Mouse (Mus musculus): Measurements from ENCODE around the gene Ube2k.

The Ube2k gene

DNA sequence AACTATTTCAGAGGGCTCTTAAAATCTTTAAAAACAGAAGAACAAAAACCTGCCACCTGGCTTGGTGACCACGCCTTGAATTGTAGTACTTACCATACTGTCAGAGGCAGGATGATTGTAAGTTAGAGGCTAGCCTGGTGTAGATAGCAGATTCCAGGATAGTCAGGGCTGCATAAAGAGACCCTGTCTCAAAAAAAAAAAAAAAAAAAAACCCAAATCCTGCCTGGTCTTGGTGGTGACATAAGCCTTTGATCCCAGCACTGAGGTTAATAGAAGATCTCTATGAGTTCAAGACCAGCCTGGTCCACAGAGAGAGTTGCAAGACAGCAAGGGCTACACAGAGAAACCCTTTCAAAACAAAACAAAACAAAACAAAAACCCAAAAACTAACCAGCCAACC, 6.5 kb downstream of the Ube2k start:
- Histone ChIP-seq H3K4me3 (replicated peaks; ENCODE audit: low read length) (no peak overlapping the region), H3K9me3 (ENCODE audit: low read length) (no peaks in the 10 kb centered on the region), H3K27me3 (ENCODE audit: insufficient read depth, low read length) (no peaks in the 10 kb centered on the region), H3K36me3 (ENCODE audit: insufficient read depth, low read length) (peaks cover 35% of the 10 kb centered on the region), H3K4me1 (replicated peaks; ENCODE audit: low read depth, low read length) (peaks cover 80% of the 10 kb centered on the region)
- no peak for TF ChIP-seq CTCF (conservative IDR thresholded peaks at IDR 0.05; ENCODE audit: low read length)
- TF ChIP-seq NANOG (IDR thresholded peaks at IDR 0.05; ENCODE audit: borderline replicate concordance, low read length) = no peak
- TF ChIP-seq POU5F1 (IDR thresholded peaks at IDR 0.05; ENCODE audit: borderline replicate concordance, low read length) = no peak

DNA sequence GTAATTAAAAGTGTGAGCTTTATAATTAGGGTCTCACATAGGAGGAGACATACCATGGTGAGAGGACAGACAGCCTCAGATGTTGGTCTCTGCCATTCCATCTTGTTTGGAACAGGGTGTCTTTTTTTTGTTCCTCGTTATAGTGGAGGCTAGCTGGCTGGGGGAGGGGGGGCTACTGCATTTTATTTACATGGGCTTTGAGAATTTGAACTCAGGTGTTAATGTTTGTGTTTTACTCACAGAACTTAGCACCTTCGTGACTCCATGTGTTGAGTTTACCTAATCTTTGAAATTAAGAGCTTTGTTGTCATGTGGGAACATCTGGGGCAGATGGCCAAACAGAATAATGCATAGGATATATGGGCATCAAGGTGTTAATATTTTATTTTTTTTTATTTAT, 7.6 kb downstream of the Ube2k start:
- no peak for TF ChIP-seq CTCF (conservative IDR thresholded peaks at IDR 0.05; ENCODE audit: low read length)
- TF ChIP-seq POU5F1 (IDR thresholded peaks at IDR 0.05; ENCODE audit: borderline replicate concordance, low read length) = no peak
- no peak for TF ChIP-seq NANOG (IDR thresholded peaks at IDR 0.05; ENCODE audit: borderline replicate concordance, low read length)
- peaks cover 78% of the 10 kb centered on the region for H3K4me1 ChIP-seq (replicated peaks; ENCODE audit: low read depth, low read length)
- peaks cover 34% of the 10 kb centered on the region for H3K36me3 ChIP-seq (ENCODE audit: insufficient read depth, low read length)
- H3K4me3 ChIP-seq (replicated peaks; ENCODE audit: low read length) = no peak overlapping the region
- H3K27me3 ChIP-seq (ENCODE audit: insufficient read depth, low read length) = no peaks in the 10 kb centered on the region
- no peaks in the 10 kb centered on the region for H3K9me3 ChIP-seq (ENCODE audit: low read length)

- TF ChIP-seq CTCF (conservative IDR thresholded peaks at IDR 0.05; ENCODE audit: low read length) = no peak
- TF ChIP-seq NANOG (IDR thresholded peaks at IDR 0.05; ENCODE audit: borderline replicate concordance, low read length) = no peak
- TF ChIP-seq POU5F1 (IDR thresholded peaks at IDR 0.05; ENCODE audit: borderline replicate concordance, low read length) = no peak
- Histone ChIP-seq H3K4me1 (replicated peaks; ENCODE audit: low read depth, low read length) (peaks cover 70% of the 10 kb centered on the region), H3K4me3 (replicated peaks; ENCODE audit: low read length) (no peak overlapping the region), H3K36me3 (ENCODE audit: insufficient read depth, low read length) (peaks cover 35% of the 10 kb centered on the region), H3K9me3 (ENCODE audit: low read length) (no peaks in the 10 kb centered on the region), H3K27me3 (ENCODE audit: insufficient read depth, low read length) (no peaks in the 10 kb centered on the region)
These were observed 12.6 kb downstream of the Ube2k start for GRCm38 (mm10) chr5:65549677-65550076.

DNA sequence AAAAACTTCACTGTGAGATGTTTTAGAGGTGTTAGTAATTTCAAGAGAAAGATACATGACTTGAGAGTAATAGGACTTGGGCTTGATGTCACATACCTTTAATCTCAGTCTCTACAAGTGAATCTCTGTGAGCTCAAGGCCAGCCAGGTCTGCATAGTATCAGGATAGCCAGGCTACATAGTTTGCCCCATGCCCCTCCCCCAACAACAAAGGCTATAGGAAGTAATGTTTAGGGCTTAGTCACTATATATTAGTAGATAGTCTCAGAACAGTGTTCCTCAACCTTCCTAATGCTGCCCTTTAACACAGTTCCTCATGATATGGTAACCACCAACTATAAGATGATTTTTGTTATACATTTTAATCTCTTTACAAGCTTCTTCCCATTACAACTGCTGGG, 20.1 kb downstream of the Ube2k start:
- H3K9me3 ChIP-seq (ENCODE audit: low read length) = no peaks in the 10 kb centered on the region
- no peak overlapping the region for H3K4me3 ChIP-seq (replicated peaks; ENCODE audit: low read length)
- H3K27me3 ChIP-seq (ENCODE audit: insufficient read depth, low read length) = no peaks in the 10 kb centered on the region
- TF ChIP-seq NANOG (IDR thresholded peaks at IDR 0.05; ENCODE audit: borderline replicate concordance, low read length) (no peak), CTCF (conservative IDR thresholded peaks at IDR 0.05; ENCODE audit: low read length) (no peak), POU5F1 (IDR thresholded peaks at IDR 0.05; ENCODE audit: borderline replicate concordance, low read length) (no peak)
- peaks cover 19% of the 10 kb centered on the region for H3K36me3 ChIP-seq (ENCODE audit: insufficient read depth, low read length)
- H3K4me1 ChIP-seq (replicated peaks; ENCODE audit: low read depth, low read length) = peaks cover 81% of the 10 kb centered on the region

GRCm38 (mm10) chr5:65561125-65561893, 24.3 kb downstream of the Ube2k start:
- Histone ChIP-seq H3K27me3 (ENCODE audit: insufficient read depth, low read length) (no peaks in the 10 kb centered on the region), H3K9me3 (ENCODE audit: low read length) (no peaks in the 10 kb centered on the region), H3K4me1 (replicated peaks; ENCODE audit: low read depth, low read length) (peaks cover 75% of the 10 kb centered on the region), H3K36me3 (ENCODE audit: insufficient read depth, low read length) (peaks cover 10% of the 10 kb centered on the region), H3K4me3 (replicated peaks; ENCODE audit: low read length) (peak overlapping the region; percentile 60)
- peak; percentile 37; the same call in 1 of the 2 replicates for TF ChIP-seq NANOG (IDR thresholded peaks at IDR 0.05; ENCODE audit: borderline replicate concordance, low read length)
- TF ChIP-seq CTCF (conservative IDR thresholded peaks at IDR 0.05; ENCODE audit: low read length) = no peak

DNA sequence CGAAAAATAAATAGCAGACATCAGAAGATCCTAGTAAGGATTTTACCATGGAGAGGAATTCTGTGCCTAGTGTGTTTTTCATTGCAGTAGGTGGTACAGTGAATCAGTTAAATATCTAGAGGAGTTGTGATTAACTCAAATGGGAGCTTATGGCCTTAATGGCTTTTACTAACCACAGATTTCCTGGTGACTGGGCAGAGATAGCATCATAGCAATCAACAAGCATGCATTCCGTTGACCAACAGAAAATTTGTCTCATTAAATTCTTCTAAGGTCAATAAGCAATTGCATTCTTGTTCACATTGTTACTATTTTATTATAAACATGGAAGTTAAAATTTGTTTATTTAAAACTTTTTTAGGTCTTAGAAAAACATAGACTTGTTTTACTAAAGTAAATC, 28.5 kb downstream of the Ube2k start:
- H3K4me3 ChIP-seq (replicated peaks; ENCODE audit: low read length) = no peak overlapping the region
- H3K4me1 ChIP-seq (replicated peaks; ENCODE audit: low read depth, low read length) = peaks cover 41% of the 10 kb centered on the region
- no peaks in the 10 kb centered on the region for H3K9me3 ChIP-seq (ENCODE audit: low read length)
- H3K27me3 ChIP-seq (ENCODE audit: insufficient read depth, low read length) = no peaks in the 10 kb centered on the region
- H3K36me3 ChIP-seq (ENCODE audit: insufficient read depth, low read length) = peaks cover 34% of the 10 kb centered on the region
- no peak for TF ChIP-seq NANOG (IDR thresholded peaks at IDR 0.05; ENCODE audit: borderline replicate concordance, low read length)
- no peak for TF ChIP-seq CTCF (conservative IDR thresholded peaks at IDR 0.05; ENCODE audit: low read length)
- no peak for TF ChIP-seq POU5F1 (IDR thresholded peaks at IDR 0.05; ENCODE audit: borderline replicate concordance, low read length)

- Histone ChIP-seq H3K9me3 (ENCODE audit: low read length) (no peaks in the 10 kb centered on the region), H3K4me1 (replicated peaks; ENCODE audit: low read depth, low read length) (peaks cover 20% of the 10 kb centered on the region; the same call in 1 of the 2 replicates), H3K36me3 (ENCODE audit: insufficient read depth, low read length) (peaks cover 67% of the 10 kb centered on the region), H3K4me3 (replicated peaks; ENCODE audit: low read length) (no peak overlapping the region), H3K27me3 (ENCODE audit: insufficient read depth, low read length) (no peaks in the 10 kb centered on the region)
- TF ChIP-seq POU5F1 (IDR thresholded peaks at IDR 0.05; ENCODE audit: borderline replicate concordance, low read length) (no peak), NANOG (IDR thresholded peaks at IDR 0.05; ENCODE audit: borderline replicate concordance, low read length) (no peak), CTCF (conservative IDR thresholded peaks at IDR 0.05; ENCODE audit: low read length) (no peak)
These were observed 37.8 kb downstream of the Ube2k start for GRCm38 (mm10) chr5:65574876-65575275.

DNA sequence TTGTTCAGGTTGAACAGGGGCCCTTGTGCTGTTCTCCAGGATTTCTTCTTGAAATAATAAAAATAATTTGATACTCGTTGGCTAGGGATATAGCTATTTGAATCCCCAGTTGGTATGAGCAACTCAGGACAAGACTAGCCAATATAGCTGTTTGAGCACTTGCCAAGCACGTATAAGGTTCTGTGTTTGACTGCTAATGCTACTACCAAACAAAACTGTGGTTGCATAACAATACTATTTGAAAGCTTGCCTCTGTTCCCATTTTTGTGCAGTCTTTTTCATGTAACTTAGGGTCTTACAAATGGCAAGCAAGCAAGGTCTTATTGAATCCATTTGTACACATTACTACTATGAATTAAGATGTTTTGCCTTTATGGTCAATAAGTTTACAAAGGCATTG, 38.9 kb downstream of the Ube2k start:
- Histone ChIP-seq H3K27me3 (ENCODE audit: insufficient read depth, low read length) (no peaks in the 10 kb centered on the region), H3K9me3 (ENCODE audit: low read length) (no peaks in the 10 kb centered on the region), H3K4me3 (replicated peaks; ENCODE audit: low read length) (no peak overlapping the region), H3K4me1 (replicated peaks; ENCODE audit: low read depth, low read length) (peaks cover 18% of the 10 kb centered on the region; the same call in 1 of the 2 replicates), H3K36me3 (ENCODE audit: insufficient read depth, low read length) (peaks cover 67% of the 10 kb centered on the region)
- no peak for TF ChIP-seq POU5F1 (IDR thresholded peaks at IDR 0.05; ENCODE audit: borderline replicate concordance, low read length)
- TF ChIP-seq CTCF (conservative IDR thresholded peaks at IDR 0.05; ENCODE audit: low read length) = no peak
- TF ChIP-seq NANOG (IDR thresholded peaks at IDR 0.05; ENCODE audit: borderline replicate concordance, low read length) = no peak

GRCm38 (mm10) chr5:65578545-65578944, 41.5 kb downstream of the Ube2k start:
- TF ChIP-seq NANOG (IDR thresholded peaks at IDR 0.05; ENCODE audit: borderline replicate concordance, low read length) (no peak), POU5F1 (IDR thresholded peaks at IDR 0.05; ENCODE audit: borderline replicate concordance, low read length) (no peak), CTCF (conservative IDR thresholded peaks at IDR 0.05; ENCODE audit: low read length) (no peak)
- peaks cover 13% of the 10 kb centered on the region; the same call in 1 of the 2 replicates for H3K4me1 ChIP-seq (replicated peaks; ENCODE audit: low read depth, low read length)
- no peaks in the 10 kb centered on the region for H3K27me3 ChIP-seq (ENCODE audit: insufficient read depth, low read length)
- H3K9me3 ChIP-seq (ENCODE audit: low read length) = no peaks in the 10 kb centered on the region
- no peak overlapping the region for H3K4me3 ChIP-seq (replicated peaks; ENCODE audit: low read length)
- H3K36me3 ChIP-seq (ENCODE audit: insufficient read depth, low read length) = peaks cover 72% of the 10 kb centered on the region
